Mouse (Mus musculus) liver, embryonic 11.5 days (tissue): ENCODE measurements around the gene Psd. TPM values are rescaled to one million over a fixed set of nuclear protein-coding genes. Genes with fewer than 3 reads are reported as not detected.

Experiments used
- ATAC-seq: fragments of 200-750 bp; cut with Nextera tagmentation; replicated peaks from 2 replicates; pipeline ENCODE4 v1.8.0; 2017; ENCODE audit warnings: moderate number of reproducible peaks, mild to moderate bottlenecking, moderate TSS enrichment, moderate library complexity; ENCODE audit not compliant: low FRiP score
- DNase-seq: peaks from one replicate; pipeline ENCODE4 v3.0.0-alpha.2; 2017; ENCODE audit warnings: low spot score
- H3K27ac ChIP-seq: fragments of 300-500 bp; sonication (generic); 2 replicates; pipeline ENCODE4 v1.5.1; 2014; ENCODE audit warnings: mild to moderate bottlenecking, low read depth, low read length, control low read depth
- H3K27me3 ChIP-seq: fragments of 300-500 bp; sonication (generic); replicated peaks from 2 replicates; pipeline ENCODE4 v1.6.1; 2014; ENCODE audit warnings: low read length, mixed read lengths; ENCODE audit not compliant: control insufficient read depth, insufficient read depth
- H3K36me3 ChIP-seq: fragments of 300-500 bp; sonication (generic); 2 replicates; pipeline ENCODE4 v1.6.1; 2014; ENCODE audit warnings: mild to moderate bottlenecking, low read length, moderate library complexity, mixed read lengths; ENCODE audit not compliant: control insufficient read depth, insufficient read depth
- H3K4me1 ChIP-seq: fragments of 300-500 bp; sonication (generic); replicated peaks from 2 replicates; pipeline ENCODE4 v1.6.1; 2014; ENCODE audit warnings: low read length, mixed read lengths; ENCODE audit not compliant: control insufficient read depth, insufficient read depth
- H3K4me2 ChIP-seq: fragments of 300-500 bp; sonication (generic); 2 replicates; pipeline ENCODE4 v1.6.1; 2014; ENCODE audit warnings: mild to moderate bottlenecking, control low read depth, moderate library complexity
- H3K4me3 ChIP-seq: fragments of 300-500 bp; sonication (generic); 2 replicates; pipeline ENCODE4 v1.5.1; 2014; ENCODE audit warnings: low read depth, low read length, control low read depth
- H3K9ac ChIP-seq: fragments of 300-500 bp; sonication (generic); 2 replicates; pipeline ENCODE4 v1.6.1; 2014; ENCODE audit warnings: low read depth, low read length, control low read depth
- H3K9me3 ChIP-seq: fragments of 300-500 bp; sonication (generic); 2 replicates; pipeline ENCODE4 v1.6.1; 2016; ENCODE audit warnings: low read length, inconsistent platforms, mixed read lengths; ENCODE audit not compliant: control insufficient read depth
- WGBS: fragments of 180-500 bp; shearing (Covaris S2); extraction: QIAGEN DNeasy Blood & Tissue Kit; methylation state at CpG from one replicate; pipeline ENCODE4 v1.1.7; 2014; 5-methylcytosine and 5-hydroxymethylcytosine counted together
- microRNA counts: library from miRNA; unstranded; fragments of <30 nt; microRNA quantifications from one replicate; lab custom pipeline; 2015
- microRNA-seq: library from miRNA; unstranded; fragments of <30 nt; microRNA quantifications from one replicate; pipeline ENCODE4, GENCODE M21; 2017; ENCODE audit warnings: borderline number of aligned reads
- polyA plus RNA-seq: library from polyadenylated mRNA; unstranded; fragments of >200 nt; fragmentation: Nextera tagmentation; extraction: Ambion mirVana; gene quantifications from 2 replicates; pipeline ENCODE4 v1.2.1, GENCODE M21; 2014

Psd gene
- polyA plus RNA-seq, 1 experiment from 2014 or later: 11.9 TPM

- WGBS: 88% methylated on average over 11 of the region's 11 CpGs
- DNase-seq (no peak), ATAC-seq (no peak)
- Histone ChIP-seq H3K4me1 (no peaks in the 10 kb centered on the region), H3K9me3 (no peaks in the 10 kb centered on the region), H3K27me3 (no peaks in the 10 kb centered on the region), H3K36me3 (peaks cover 29% of the 10 kb centered on the region), H3K4me3 (no peak overlapping the region), H3K9ac (no peak overlapping the region), H3K4me2 (no peak overlapping the region), H3K27ac (no peak overlapping the region)
Measured at GRCm38 (mm10) chr19:46282081-46282849, 44.7 kb downstream of the Psd start.

GRCm38 (mm10) chr19:46275307-46275706, 51.6 kb downstream of the Psd start:
- no peak for DNase-seq
- Histone ChIP-seq H3K27ac (no peak overlapping the region), H3K4me1 (no peaks in the 10 kb centered on the region), H3K27me3 (no peaks in the 10 kb centered on the region), H3K9ac (no peak overlapping the region), H3K9me3 (no peaks in the 10 kb centered on the region), H3K4me3 (no peak overlapping the region), H3K36me3 (peaks cover 24% of the 10 kb centered on the region), H3K4me2 (no peak overlapping the region)
- ATAC-seq: no peak

DNA sequence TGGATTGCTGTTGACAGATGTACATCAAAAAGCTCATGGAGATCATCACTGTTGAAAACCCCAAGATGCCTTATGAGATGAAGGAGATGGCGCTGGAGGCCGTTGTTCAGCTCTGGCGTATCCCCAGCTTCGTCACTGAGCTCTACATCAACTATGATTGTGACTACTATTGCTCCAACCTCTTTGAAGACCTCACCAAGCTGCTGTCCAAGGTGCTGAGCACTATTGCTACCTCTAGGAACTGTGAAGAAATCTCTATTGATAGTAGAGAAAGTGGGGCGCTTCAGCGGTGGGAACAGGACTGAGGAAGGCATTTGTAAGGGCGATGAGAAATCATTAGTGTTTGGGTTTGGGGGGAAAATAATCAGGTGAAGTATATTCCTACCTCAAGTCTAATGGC, 62.2 kb downstream of the Psd start:
- Histone ChIP-seq H3K27ac (no peak overlapping the region), H3K4me3 (no peak overlapping the region), H3K9ac (no peak overlapping the region), H3K4me1 (no peaks in the 10 kb centered on the region), H3K36me3 (peaks cover 35% of the 10 kb centered on the region), H3K27me3 (no peaks in the 10 kb centered on the region), H3K9me3 (no peaks in the 10 kb centered on the region), H3K4me2 (no peak overlapping the region)
- no peak for ATAC-seq
- no peak for DNase-seq
- 85% methylated on average over 7 of the region's 7 CpGs for WGBS

MicroRNA genes within 50 kb of the gene (microRNA counts, 519-probe panel; counts per million panel counts)
- microRNA mmu-miR-146b (lab: Ali Mortazavi, UCI): not detected

Small RNA genes lying within 50 kb of the gene (microRNA-seq; reads per million reads assigned to microRNA genes)
- gene Mir146b: not detected

Other genes with a start within 250 kb of the Psd start
- not detected in 2 replicates for gene Elovl3, start 195.3 kb downstream of the Psd start, polyA plus RNA-seq
- 0.47 and 0.55 TPM in 2 replicates for gene Pitx3, start 178.8 kb downstream of the Psd start, polyA plus RNA-seq
- 30.8 and 31.1 TPM in 2 replicates for gene Gbf1, start 174.6 kb downstream of the Psd start, polyA plus RNA-seq
- gene Nfkb2, start 22.8 kb downstream of the Psd start, polyA plus RNA-seq: 6.0 and 6.6 TPM in 2 replicates
- 15.7 and 16.4 TPM in 2 replicates for gene Fbxl15, start 1.0 kb upstream of the Psd start, polyA plus RNA-seq
- 151 and 153 TPM in 2 replicates for gene Cuedc2, start 11.5 kb upstream of the Psd start, polyA plus RNA-seq
- 21.9 and 25.4 TPM in 2 replicates for gene Mfsd13a, start 14.0 kb upstream of the Psd start, polyA plus RNA-seq
- gene 2310034G01Rik, start 23.1 kb upstream of the Psd start, polyA plus RNA-seq: 0.87 and 1.5 TPM in 2 replicates
- 90.6 and 103 TPM in 2 replicates for gene Actr1a, start 68.6 kb upstream of the Psd start, polyA plus RNA-seq
- 22.8 and 24.7 TPM in 2 replicates for gene Sufu, start 69.7 kb upstream of the Psd start, polyA plus RNA-seq
- gene Trim8, start 174.5 kb upstream of the Psd start, polyA plus RNA-seq: 22.9 and 24.1 TPM in 2 replicates
- 42.6 and 50.5 TPM in 2 replicates for gene Arl3, start 246.0 kb upstream of the Psd start, polyA plus RNA-seq
- gene Sfxn2, start 246.2 kb upstream of the Psd start, polyA plus RNA-seq: 24.7 and 26.2 TPM in 2 replicates